Mouse (Mus musculus) hematopoietic stem cell, adult 5-6 weeks (primary cell): ENCODE data around the gene Fyco1. TPM values are rescaled to one million over a fixed set of nuclear protein-coding genes. Genes with fewer than 3 reads are reported as not detected.

Experiments
- ATAC-seq, 2 experiments: fragments of 125-278 bp in 1 of 2; replicated peaks in 1 of 2; 2 replicates each; pipeline ENCODE4 v1.8.0; 2016 to 2017; ENCODE audit warnings: inconsistent platforms in 2 of 2, mild to moderate bottlenecking in 2 of 2, moderate number of reproducible peaks in 2 of 2, low read depth in 1 of 2, moderate TSS enrichment in 1 of 2; ENCODE audit not compliant: low FRiP score in 2 of 2, poor library complexity in 2 of 2, severe bottlenecking in 2 of 2, insufficient read depth in 1 of 2, low TSS enrichment in 1 of 2
- total RNA-seq: library from RNA; stranded (forward); fragments of 172-1452, 232-1000 nt; gene quantifications from 2 replicates; pipeline ENCODE4 v1.2.3, GENCODE M21; 2017

The Fyco1 gene
- total RNA-seq, 1 experiment from 2014 or later, result 10.6 TPM

DNA sequence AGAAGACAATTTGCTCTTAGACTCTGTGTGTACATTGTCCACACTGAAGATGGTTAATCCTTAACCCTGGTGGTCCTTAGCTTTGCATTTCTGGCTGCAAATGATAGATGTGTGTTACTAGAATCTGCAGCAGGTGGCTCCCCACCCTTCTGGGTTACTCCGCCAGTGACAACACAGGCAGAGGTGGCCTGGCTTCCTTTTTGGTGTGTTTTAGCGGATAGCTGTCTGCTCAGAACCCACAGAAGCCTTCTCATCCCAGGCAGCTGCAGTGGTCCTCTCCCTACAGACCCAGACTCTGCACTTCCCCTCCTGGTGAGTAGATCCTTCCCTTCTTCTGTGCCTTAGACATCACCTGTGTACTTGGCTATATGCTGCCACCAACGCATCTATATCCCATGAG is 84.7 kb downstream of the Fyco1 start:
- ATAC-seq, result no peak

DNA sequence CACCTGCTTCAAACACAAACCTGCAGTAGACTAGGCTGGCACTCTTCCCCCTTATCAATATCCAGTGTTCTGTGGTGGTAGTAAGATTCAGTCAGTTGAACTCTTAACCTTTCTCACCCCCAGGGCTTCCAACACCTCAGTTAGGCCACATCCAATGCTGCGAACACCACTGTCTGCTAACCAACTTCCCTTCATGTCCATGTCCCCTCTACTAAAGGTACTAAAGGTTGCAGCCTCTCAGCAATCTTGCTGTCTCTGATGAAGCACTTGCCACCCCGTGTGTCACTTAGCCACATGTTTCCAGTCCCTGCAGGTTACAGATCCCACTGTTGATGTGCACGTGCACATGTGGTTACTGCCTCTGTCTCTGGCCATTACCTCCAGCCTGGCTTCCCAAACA is 87.9 kb downstream of the Fyco1 start:
- ATAC-seq, result no peak

- ATAC-seq, result no peak
Observed at GRCm38 (mm10) chr9:123762886-123763285, 88.8 kb downstream of the Fyco1 start.

DNA sequence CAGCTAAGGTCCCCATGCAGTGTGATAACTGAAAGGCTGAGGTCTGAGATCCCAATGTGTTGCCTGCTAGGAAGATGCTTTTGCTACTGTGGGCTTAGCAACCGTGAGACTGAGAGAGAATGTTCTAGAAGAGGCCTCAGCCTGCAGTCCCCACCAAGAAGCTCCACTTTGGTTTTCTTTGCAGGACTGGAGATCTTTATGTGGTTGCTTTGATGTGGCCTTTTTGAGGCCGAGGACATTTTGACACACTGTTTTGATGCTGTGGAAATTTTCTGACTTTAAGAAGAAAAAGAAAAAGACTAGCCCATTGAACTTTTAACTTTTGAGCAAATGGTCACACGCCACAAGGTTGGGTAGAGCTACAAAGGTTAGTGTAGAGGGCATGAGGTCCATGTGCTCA is 90.9 kb downstream of the Fyco1 start:
- no peak for ATAC-seq

GRCm38 (mm10) chr9:123758645-123759044 is 93.1 kb downstream of the Fyco1 start:
- ATAC-seq, result no peak

DNA sequence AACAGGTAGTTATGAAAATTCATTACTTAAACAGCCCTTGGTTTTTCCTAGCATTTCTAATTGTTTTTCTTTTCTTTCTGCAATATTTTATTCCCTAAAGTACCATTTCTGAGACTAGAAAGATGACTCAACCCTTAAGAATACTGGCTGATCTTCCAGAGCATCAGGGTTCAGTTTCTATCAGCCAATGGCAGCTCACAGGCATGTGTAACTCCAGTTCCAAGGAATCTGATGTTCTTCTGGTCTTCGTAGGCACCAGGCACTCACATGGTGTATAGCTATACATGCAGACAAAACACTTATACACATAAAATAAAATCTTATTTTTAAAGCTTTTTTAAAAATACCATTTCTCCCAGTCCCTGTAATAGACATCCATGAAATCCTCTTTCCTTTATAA is 93.5 kb downstream of the Fyco1 start:
- ATAC-seq, result no peak

DNA sequence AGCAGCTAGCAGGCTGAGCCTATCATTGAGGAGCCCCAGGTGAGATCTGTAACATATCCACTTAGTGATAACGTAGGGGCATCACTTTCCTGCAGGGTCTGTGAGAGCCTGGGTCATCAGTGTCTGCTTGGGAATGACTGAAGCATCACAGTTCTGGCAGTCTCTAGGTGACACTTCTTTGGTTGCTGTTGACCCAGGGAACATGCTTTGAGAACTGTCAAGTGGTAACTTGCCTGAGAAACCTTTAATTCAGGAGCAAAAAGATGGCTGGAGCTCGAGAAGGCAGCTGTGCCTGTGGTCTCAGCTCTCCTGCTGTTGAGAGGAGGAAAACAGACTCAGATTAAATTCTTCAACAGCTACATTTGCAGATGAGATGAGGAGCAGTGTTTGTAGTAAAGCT is 94.4 kb downstream of the Fyco1 start:
- ATAC-seq, result no peak

GRCm38 (mm10) chr9:123756752-123757151 is 94.9 kb downstream of the Fyco1 start:
- ATAC-seq, result peak in 1 of 2 experiments; percentile 25; a peak in 2 of 4 replicates

GRCm38 (mm10) chr9:123754333-123754732 is 97.4 kb downstream of the Fyco1 start:
- ATAC-seq, result peak; percentile 73 to 97

DNA sequence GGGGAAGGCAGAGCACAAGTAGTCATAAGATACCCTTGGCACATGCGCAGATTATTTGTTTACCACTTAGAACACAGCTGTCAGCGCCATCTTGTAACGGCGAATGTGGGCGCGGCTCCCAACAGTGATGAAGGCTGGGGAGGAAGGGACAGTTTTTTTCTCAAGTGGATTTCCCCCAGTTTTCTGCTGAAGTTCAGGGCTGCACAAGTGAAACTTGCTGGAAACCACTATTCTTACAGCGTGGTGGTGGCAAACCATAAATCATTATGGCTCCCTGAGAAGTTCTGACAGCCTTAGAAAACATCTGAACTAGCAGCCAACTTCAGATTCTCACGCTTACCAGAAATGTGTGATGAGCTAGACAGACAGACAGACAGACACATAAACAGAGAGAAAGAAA is 102.0 kb downstream of the Fyco1 start:
- ATAC-seq, result peak; percentile 32 to 37; a peak in 1 of 4 replicates

DNA sequence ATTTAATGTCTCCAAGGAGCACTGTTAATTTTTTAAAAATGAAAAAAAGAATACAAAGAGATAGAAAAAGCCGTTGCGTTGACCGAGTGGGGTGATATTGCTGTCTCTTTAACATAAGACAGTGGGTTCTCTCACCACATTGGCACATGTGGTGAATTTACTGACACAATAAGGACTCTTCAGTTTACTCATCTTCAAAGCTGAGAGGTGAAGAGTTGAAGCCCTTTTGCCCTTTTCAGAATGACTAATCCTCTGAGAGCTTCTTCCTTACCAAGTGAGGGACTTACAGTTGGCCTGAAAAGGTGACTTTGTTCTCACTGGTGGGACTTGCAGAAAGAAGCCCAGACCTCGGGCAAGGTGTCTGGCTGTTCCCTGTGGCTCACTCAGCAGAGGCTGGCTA is 110.9 kb downstream of the Fyco1 start:
- ATAC-seq, result no peak

Other genes starting within 250 kb of the Fyco1 start
- 0.69 and 1.0 TPM in 2 replicates for gene Slc6a20b, start 219.3 kb downstream of the Fyco1 start, total RNA-seq
- 4.6 and 9.4 TPM in 2 replicates for gene Ccr9, start 173.5 kb downstream of the Fyco1 start, total RNA-seq
- gene Slc6a20a, start 173.0 kb downstream of the Fyco1 start, total RNA-seq, result 1.6 TPM in 1 of 2 replicates, not detected in the other
- gene Lztfl1, start 134.2 kb downstream of the Fyco1 start, total RNA-seq, result 63.3 and 71.5 TPM in 2 replicates
- 2.9 and 3.4 TPM in 2 replicates for gene Cxcr6, start 45.4 kb downstream of the Fyco1 start, total RNA-seq
- gene Xcr1, start 10.1 kb upstream of the Fyco1 start, total RNA-seq, result 0.25 and 0.38 TPM in 2 replicates
- gene Ccr1, start 116.8 kb upstream of the Fyco1 start, total RNA-seq, result 3.6 and 11.7 TPM in 2 replicates
- 0.44 TPM in 1 of 2 replicates, not detected in the other for gene Ccr1l1, start 126.5 kb upstream of the Fyco1 start, total RNA-seq
- 0.35 and 1.8 TPM in 2 replicates for gene Ccr3, start 170.1 kb upstream of the Fyco1 start, total RNA-seq